Mouse (Mus musculus): ENCODE measurements around the gene Sptan1.
A peak's percentile ranks its signal among the peaks of the same experiment; 100 is the strongest.
"Not testable (repeated sequence)": the region's sequence is repeated elsewhere in the genome, so short reads cannot be mapped to it uniquely, and the experiment has no call there.

Gene Sptan1

DNA sequence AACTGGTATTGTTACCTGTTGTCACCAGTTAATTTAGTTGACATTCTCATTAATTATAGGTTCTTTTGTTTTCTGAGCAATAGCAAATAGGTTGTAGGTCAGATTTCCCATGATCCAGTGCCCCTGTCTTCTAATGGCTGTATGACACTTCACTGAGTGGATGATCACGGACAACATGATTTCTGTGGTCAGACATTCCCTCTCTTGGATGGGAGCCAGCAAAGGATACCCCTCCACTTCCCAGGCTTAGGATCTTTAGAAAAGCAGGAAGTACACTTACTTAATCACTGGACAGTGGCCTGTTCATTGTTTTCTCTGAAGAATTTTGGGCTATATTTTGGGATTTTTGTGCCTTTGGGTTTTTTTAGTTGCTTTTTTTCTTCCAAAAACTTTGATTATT is 43.7 kb downstream of the Sptan1 start:
- no peak for DNase-seq (ENCODE audit: low spot score)

DNA sequence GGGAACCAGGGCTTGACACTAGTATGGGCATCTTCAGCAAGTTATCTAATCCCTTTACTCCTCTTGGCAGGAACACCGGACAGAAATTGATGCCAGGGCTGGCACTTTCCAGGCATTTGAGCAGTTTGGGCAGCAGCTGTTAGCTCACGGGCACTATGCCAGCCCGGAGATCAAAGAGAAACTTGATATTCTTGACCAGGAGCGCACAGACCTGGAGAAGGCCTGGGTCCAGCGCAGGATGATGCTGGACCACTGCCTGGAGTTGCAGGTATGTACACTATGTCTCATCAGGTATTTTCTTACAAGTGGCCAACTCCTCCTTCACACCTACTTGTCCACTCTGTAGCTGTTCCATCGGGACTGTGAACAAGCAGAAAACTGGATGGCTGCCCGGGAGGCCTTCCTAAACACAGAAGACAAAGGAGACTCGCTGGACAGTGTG is 45.5 kb downstream of the Sptan1 start:
- DNase-seq (ENCODE audit: low spot score): no peak

DNA sequence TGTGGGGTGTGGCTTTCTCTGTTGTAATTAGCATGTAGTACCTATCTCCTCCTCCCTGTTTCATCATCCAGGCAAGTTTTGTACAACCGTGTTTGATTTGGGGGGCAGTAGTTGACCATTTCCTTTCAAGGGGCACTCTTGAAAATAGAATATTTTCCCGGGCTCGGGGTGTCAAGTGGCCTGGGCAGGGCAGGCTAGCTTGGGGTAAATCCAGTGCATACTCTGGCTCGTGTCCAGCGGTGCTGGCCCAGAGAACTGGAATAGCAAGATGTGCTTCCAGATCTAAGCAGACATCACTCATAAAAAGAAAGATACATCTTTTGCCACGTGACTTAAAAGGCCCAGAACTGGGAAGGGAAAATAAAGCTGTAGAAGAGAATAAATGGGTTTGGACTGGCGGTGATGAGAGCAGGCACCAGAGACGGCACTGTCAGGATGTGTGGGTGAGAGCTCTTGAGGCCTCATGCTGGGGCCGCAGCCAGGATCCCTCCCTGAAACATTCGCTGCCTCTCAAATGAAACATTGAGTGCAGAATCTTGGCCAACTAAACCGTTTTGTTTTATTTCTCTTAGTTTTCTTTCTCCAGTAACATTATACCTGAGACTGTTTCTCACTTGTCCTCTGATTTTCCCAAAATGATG is 49.1 kb downstream of the Sptan1 start:
- no peak for DNase-seq (ENCODE audit: low spot score)

DNA sequence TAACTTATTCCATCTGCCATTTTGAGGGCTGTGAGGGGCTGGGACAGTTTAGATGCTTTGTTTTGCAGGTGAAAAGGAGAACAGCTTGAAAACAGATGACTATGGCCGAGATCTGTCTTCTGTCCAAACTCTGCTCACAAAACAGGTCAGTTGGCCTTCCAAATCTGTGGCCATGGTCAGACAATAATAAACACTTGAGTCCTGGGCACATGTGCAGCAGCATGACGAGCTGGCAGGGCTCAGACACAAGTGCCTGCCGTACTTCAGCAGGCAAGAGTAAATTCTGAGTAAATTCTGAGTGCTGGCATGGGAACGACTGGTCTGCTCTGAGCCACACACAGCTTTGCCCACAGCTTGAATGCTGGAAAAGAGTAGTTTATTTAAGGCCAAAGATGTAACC is 60.1 kb downstream of the Sptan1 start:
- DNase-seq (ENCODE audit: low spot score): no peak

DNA sequence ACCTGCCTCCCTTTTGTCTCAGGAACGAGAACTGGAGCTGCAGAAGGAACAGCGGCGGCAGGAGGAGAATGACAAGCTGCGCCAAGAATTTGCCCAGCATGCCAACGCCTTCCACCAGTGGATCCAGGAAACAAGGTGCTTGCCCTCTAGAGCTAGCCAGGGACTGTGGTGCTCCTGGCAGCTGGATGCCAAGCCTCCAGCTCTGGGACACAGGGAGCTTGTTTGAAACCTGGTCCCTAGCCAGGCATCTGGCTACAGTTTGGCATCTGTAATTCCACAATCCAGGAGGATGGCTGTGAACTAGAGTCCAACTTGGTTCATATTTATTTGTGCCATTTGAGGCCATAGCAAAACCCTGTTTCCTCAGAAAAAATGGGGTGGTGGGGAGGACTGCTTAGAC is 61.6 kb downstream of the Sptan1 start:
- no peak for DNase-seq (ENCODE audit: low spot score)

DNA sequence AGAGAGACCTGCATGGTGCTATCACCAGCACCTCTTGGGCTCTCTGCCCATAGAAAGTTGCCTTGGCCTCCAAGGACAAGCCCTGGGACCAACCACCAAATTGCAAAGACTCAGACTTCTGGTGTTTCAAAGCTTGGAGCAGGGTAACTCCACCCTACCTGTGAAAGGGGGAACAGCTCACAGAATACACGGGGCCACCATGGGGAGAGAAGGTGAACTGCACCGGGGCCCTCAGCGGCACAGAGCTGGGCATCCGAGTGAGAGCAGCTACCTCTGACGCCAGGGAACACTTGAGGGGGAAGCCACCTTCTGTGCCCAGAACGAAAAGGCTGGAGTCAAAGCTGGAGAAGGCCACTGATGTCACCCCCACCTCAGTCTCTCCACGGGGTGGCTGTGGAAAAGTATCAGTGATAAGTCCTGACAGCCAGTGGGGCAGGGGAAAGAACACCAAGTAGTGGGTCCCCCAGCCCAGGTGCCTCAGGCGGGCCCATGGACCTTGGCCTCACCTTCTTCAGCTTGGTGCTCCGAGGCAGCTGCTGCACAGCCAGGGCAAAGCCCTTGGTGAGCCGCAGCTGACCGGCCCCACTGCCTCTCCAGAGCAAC is 67.0 kb downstream of the Sptan1 start:
- peak; percentile 20 for DNase-seq (ENCODE audit: low spot score)

DNA sequence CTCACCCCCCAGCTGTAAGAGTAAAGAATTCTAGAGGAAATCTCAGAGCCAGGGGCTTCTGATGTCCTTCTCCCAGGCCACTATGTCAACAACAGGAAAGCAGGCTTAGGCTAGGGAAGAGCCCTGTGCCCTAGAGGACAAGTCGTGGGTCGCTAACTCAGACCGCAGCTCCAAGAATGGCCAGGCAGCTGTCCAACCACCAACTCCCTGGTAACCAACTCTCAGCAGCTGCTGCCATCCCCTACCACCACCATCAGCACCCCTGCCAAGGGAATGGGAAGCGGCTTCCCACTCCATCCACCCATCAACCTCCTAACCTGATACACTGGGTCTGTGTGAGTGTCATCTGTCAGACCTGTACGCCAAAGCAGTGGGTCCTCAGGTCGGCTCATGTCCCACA is 67.6 kb downstream of the Sptan1 start:
- no peak for DNase-seq (ENCODE audit: low spot score)

DNA sequence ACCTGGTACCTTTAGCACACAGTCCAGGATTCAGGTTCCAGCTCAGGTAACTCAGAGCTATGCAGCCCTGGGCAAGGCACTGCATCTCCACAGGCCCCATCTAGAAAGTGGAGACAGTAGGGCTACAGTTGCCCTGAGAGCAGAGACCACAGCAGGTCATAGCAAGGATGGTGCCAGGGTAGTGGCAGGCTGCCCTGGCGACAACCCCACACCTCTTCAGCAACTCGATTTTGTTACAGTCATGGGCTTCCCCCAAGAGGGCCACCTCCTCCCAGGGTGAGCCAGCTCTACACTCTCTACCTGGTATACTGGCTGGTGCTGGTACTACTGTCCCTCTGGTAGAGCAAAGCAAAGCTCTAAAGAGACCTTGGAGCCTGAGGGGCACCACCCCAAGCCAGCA is 72.4 kb downstream of the Sptan1 start:
- DNase-seq (ENCODE audit: low spot score): no peak

DNA sequence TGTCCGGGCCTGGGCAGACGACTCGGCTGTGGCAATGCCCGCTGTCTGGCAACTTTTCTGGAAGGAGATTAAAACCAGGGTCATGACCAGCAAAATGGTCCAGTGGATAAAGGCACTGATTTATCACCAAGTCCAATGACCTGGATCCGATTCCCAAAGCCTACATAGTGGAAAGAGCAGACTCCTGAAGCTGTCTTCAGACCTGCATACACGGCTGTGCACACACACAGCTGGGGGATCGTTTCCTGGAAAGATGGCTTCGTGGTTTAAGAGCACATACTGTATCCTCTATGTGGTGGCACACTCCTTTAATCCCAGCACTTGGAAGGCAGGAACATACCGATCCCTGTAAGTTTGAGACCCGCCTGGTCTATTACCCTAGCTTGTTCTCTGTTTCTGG is 73.0 kb downstream of the Sptan1 start:
- no peak for DNase-seq (ENCODE audit: low spot score)

DNA sequence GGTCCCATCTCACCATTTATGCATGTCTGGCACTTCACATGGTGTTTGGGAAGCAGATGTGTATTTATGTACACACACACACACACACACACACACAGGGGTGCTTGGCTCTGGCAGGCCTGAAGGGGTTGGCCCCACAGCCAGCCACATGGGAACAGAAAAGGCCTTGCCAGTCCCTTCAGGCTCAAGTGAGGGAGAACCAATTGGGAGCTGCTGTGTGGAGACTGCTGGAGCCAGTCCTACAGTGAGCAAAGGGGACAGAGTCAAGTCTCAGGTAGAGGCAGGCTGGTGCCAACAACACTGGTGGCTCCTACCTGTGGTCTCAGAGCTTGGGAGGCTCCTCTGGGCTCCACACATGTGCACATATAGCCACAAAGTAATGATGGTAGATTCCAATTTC is 74.3 kb downstream of the Sptan1 start:
- DNase-seq (ENCODE audit: low spot score): no peak

DNA sequence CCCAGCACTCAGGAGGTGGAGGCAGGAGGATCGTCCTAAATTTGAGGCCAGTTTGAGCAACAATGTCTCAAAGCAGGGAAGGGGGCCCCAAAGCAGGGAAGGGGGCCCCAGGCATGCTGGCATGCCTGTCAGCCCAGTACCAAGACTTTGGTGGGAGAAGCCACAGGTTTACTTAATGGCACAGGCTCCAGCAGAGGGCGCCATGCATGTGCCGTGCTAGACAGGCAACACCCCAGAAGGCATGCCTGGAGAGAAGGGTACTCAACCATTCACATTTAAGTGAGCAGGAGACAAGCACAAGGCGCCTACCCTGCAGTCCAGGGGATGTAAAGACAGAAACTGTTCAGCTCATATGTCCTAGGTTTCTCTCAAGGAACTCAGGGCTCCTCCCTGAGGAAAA is 77.1 kb downstream of the Sptan1 start:
- peak; percentile 93 for DNase-seq (ENCODE audit: low spot score)

DNA sequence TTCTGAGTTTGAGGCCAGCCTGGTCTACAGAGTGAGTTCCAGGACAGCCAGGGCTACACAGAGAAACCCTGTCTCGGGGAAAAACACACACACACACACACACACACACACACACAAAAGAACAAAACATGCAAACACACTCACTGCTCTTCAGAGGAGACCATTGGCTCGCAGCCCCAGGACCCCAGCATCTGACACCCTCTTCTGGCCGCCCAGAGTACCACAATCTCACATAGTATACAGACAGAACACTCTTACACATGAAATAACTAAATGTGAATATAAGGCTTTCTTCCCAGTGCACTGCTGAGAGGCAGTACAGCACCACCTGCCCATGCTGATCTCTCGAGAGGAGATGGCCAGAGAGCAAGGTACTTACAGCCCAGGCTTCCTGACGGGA is 79.2 kb downstream of the Sptan1 start:
- no peak for DNase-seq (ENCODE audit: low spot score)

DNA sequence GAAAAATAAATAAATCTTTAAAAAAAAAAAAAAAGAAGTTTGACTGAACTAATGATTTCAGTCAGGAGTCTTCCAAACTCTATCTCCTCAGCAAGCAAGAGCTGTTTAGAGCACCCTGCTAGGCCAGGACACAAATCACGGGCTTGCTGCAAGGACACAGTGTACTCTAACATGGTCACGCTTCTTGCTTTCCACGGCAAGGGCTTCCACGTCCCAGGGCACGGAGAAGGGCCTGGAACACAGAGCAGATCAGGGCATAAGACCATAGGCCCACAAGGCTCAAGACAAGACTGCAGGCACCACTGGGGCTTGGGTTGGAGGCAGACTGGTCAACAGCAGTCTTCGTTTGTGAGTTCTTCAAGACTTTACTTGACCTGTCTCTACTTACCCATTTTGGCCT is 81.8 kb downstream of the Sptan1 start:
- no peak for DNase-seq (ENCODE audit: low spot score)

DNA sequence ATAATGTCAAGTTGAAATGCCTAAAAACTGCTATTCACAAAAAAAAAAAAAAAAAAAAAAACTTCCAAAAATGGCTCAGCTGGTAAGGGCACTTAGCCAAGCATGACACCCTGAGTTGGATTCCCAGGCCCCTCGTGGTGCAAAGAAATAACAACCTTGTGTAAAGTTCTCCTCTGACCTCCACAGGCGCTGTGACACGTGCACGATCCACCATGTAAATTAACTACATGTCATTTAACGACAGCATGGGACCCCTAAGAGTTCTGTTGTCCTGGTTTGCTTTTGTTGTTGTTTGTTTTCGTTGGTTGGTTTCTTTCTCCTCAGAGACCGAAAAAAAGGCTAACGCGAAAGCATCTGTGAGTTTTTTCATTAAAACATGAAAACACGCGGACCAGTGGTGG is 82.7 kb downstream of the Sptan1 start:
- no peak for DNase-seq (ENCODE audit: low spot score)

DNA sequence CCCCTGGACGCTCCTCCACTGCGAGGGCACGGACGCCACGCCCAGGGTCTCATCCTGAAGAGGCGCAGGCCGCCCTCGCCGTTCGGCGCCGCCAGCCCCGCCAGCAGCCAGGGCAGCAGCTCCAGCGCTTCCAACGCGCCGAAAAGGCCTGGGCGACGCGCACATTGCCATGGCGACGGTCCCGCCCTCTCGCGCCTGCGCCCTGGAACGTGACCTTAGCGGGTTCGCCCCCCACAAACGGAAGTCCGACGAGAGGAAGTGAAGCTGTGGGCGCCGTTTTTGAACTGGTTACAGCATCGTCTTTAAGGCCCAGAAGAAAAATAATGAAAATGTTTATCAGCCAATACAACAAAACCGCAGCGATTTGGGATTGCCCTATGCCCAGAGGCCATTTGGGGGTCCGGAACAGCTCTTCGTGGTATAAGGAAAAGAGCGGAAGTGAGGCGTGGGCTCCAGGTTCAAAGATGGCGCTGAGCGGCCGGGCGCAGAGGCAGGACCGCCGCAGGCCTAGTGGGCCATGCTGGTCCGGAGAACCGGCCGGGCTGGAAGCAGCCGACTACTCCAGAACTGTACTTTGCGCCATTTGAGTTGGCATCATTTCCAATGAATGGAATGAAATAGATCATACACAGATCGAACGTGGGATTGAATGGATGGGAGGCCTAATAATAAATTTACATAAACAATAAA is 83.5 kb downstream of the Sptan1 start, which contains the start of gene Wdr34:
Gene Wdr34 (minus strand): TSS at position 183 of the 690 bp plus-strand sequence.
- DNase-seq (ENCODE audit: low spot score): peak; percentile 98

DNA sequence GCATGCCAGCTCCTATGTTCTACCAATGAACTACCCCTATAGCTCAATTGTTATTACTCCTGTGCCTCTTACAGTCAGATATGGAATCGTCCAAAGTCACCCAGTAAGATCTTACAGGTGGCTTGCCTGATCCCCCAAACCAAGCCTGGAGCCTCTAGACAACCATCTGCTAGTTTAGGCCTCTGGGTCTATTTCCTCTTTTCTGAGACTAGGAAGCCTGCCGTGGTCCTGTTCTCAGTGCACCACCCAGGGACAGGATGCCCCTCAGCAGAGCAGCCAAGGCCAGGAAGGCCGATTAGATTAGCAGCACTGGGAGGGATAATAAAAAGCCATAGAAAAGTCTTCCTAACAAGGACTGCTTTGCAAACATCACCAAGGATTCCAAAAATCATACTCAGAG is 84.5 kb downstream of the Sptan1 start:
- no peak for DNase-seq (ENCODE audit: low spot score)

DNA sequence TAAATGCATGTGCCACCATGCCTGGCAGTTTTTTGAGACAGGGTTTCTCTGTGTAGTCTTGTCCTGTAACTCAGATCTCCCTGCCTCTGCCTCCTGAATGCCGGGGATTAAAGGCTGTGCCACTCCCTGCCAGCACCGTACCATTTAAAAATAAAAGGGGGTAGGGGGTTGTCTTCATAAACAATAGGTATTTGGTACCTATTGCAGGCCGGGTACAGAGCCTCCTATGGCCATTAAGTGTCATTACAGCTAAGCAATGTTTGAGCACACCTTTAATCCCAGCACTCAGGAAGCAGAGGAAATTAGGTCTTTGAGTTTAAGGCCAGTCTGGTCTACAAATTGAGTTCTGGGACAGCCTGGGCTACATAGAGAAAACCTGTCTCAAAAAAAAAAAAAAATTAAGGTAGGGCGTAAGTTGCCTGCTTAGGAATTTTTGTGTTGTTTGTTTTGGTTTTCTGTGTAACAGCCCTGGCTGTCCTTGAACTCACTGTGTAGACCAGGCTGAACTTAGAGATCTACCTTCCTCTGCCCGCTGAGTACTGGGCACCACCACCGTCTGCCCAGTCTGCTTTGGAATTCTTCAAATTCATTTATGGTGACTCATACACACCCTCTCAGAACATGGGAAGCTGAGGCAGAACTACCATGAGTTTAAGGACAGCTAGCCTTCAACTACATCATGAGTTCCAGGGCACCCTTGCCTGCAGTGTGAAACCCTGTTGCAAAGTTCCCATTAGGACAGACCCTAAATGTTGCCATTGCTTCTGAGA is 86.8 kb downstream of the Sptan1 start:
- peak; percentile 45 for DNase-seq (ENCODE audit: low spot score)

DNA sequence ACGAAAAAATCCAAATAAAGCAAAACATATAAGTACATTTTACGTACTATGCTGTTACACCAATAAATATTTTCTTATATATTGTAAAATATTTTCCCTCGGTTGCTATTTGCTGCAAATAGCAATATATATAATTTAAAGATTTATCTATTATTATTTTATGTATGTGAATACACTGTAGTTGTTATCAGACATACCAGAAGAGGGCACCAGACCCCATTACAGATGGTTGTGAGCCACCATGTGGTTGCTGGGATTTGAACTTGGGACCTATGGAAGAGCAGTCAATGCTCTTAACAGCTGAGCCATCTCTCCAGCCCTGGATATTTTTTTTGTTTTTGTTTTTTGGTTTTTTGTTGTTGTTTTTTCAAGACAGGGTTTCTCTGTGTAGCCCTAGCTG is 90.0 kb downstream of the Sptan1 start:
- not testable (repeated sequence) for DNase-seq (ENCODE audit: low spot score)

DNA sequence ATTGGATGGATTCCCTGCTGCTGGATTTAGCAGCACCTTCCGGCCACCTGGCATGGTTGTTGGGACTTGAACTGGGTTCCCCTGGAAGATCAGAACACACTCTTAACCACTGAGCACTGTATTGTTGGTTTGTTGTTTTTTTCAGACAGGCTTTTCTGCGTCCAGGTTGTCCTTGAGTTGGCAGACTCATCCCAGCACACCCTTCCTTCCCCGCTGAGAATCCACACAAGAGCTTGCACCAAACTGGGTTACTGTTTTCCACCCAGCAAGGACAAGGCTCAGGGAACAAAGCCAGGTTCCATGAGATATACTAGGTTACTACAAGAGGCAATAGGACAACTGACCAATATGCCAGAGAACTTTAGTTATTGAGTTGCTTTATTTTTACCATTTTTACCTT is 91.4 kb downstream of the Sptan1 start:
- DNase-seq (ENCODE audit: low spot score): no peak

DNA sequence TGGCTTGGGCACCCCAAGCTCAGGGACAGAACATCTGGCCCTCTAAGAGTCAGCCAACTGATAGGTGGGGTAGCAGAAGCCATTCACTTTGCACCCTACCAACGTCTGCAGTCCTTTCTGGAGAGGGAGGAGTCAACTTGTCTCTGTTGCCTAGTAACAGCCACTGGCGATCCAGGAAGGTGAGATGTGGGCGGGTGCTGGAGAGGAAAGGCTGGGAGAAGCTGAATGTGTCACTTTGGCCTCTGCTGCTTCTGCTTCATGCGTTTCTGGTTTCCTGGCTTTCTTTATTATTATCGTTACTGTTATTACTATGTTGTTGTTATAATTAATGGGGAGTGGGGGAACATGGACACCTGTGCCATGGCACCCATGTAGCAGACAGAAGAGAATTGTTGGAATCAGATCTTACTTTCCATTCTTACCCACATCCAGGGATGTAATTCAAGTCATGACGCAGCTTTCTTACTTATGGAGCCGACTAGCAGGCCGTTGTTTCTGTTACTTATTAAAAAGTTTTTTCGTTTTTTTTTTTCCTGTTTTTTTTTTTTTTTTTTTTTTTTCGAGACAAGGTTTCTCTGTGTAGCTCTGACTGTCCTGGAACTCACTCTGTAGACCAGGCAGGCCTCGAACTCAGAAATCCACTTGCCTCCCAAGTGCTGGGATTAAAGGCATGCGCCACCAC is 92.0 kb downstream of the Sptan1 start, which contains the start of gene Set:
Gene Set (plus strand): TSS at position 156 of the 682 bp plus-strand sequence.
- DNase-seq (ENCODE audit: low spot score): peak; percentile 44

DNA sequence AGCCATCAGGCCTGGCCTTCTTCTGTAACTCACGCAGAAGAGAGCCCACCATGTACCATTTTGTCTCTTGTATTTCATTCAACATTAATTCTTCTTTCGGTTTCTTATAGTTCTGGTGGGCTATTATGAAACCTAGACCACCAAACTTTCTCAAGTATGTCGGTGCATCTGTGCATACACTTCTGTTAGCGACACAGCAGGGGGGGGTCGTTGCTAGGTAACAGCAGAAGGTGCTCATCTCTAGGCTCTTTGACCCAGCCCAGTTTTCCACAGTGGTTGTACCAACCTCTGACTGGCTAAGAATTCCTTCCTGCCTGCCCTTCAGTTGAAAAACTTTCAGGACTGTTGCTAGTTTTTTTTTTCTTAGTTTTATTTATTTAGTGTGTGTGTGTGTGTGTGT is 93.1 kb downstream of the Sptan1 start:
- peak; percentile 50 for DNase-seq (ENCODE audit: low spot score)

Data from retina, embryonic 14.5 days (tissue).